ENCODE assay signal across 9 mouse cellular contexts in the genomic region with DNA sequence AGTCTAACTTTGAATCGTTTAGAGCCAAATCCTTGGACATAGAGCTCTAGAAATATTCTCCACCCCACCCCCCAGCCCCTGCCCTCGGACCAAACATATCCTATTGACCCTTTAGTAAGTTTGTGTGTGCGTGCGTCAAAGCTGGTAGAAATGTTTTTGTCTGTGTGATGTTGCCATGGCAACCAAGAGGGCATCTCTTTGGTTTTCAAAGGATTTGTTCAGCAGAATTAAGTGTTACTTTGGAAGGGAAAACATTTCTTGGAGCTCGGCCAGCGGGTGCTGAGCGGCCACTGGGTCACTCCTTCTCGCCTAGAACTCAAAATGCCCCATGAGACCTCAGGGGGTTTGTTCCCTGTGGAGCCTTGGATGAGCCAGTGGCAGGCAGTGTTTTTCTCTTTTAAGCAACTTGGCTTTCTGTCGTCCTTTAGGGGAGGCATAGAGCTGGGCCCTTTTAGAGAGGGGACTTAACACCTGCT.
DNase-seq lines count a peak whose midpoint lies in the region; ATAC-seq and TF ChIP-seq lines count a peak whose summit lies in the region.
"Had no signal": no experiment of that assay in that cellular context is flagged by ENCODE, and none has a peak within 500 bp of the region (broad histone marks: within the 10 kb centered on the region; RNA-seq: fewer than 3 reads in every experiment).

No protein-coding gene starts in this region.

- no peak overlapping the region for H3K4me3 ChIP-seq in kidney, adult 2 months (ENCODE audit: insufficient read depth, low read depth, low read length)
- H3K4me3 ChIP-seq in kidney, embryonic 16.5 days (ENCODE audit: low read length), result no peak overlapping the region
- H3K4me3 ChIP-seq in hindbrain, embryonic 13.5 days, result no peak overlapping the region
- H3K4me3 ChIP-seq in midbrain, embryonic 10.5 days, result no peak overlapping the region

- H3K27ac ChIP-seq in kidney, adult 2 months (ENCODE audit: insufficient read depth, low read depth, low read length), result no peak overlapping the region
- no peak overlapping the region for H3K27ac ChIP-seq in kidney, embryonic 16.5 days (ENCODE audit: low read length)
- peak overlapping the region; percentile 44; the same call in 1 of the 2 replicates for H3K27ac ChIP-seq in hindbrain, embryonic 13.5 days
- H3K27ac ChIP-seq in midbrain, embryonic 10.5 days (replicated peaks), result peak overlapping the region; percentile 71
- H3K27ac ChIP-seq: kidney, postnatal 0 days had no signal

- WGBS in kidney, adult 2 months, result 33% methylated on average over 9 of the region's 9 CpGs
- WGBS in kidney, embryonic 16.5 days, result 46% methylated on average over 9 of the region's 9 CpGs
- 3% methylated on average over 9 of the region's 9 CpGs for WGBS in hindbrain, embryonic 13.5 days
- WGBS in midbrain, embryonic 10.5 days, result 4% methylated on average over 9 of the region's 9 CpGs

- no peak overlapping the region for H3K4me2 ChIP-seq in kidney, embryonic 16.5 days (replicated peaks; ENCODE audit: low read depth, low read length)
- no peak overlapping the region for H3K4me2 ChIP-seq in hindbrain, embryonic 13.5 days

- H3K27me3 ChIP-seq in kidney, adult 2 months (replicated peaks; ENCODE audit: control insufficient read depth, insufficient read depth, low read length), result no peaks in the 10 kb centered on the region
- no peaks in the 10 kb centered on the region for H3K27me3 ChIP-seq in kidney, embryonic 16.5 days (ENCODE audit: insufficient read depth, low read length)
- no peaks in the 10 kb centered on the region for H3K27me3 ChIP-seq in hindbrain, embryonic 13.5 days
- no peaks in the 10 kb centered on the region for H3K27me3 ChIP-seq in midbrain, embryonic 10.5 days (ENCODE audit: low read depth, poor library complexity, severe bottlenecking)

- H3K4me1 ChIP-seq in kidney, adult 2 months (ENCODE audit: control insufficient read depth, insufficient read depth, low read length), result no peaks in the 10 kb centered on the region; the same call in 1 of the 2 replicates
- H3K4me1 ChIP-seq in kidney, embryonic 16.5 days (ENCODE audit: insufficient read depth, low read length), result no peaks in the 10 kb centered on the region
- peaks cover 49% of the 10 kb centered on the region for H3K4me1 ChIP-seq in hindbrain, embryonic 13.5 days (replicated peaks)
- H3K4me1 ChIP-seq in midbrain, embryonic 10.5 days, result peaks cover 63% of the 10 kb centered on the region

- no peak for TF ChIP-seq POLR2A in kidney, adult 2 months (IDR thresholded peaks at IDR 0.05; ENCODE audit: low read depth, low read length)

- no peaks in the 10 kb centered on the region for H3K9me3 ChIP-seq in kidney, embryonic 16.5 days (ENCODE audit: low read length)
- H3K9me3 ChIP-seq in hindbrain, embryonic 13.5 days, result no peaks in the 10 kb centered on the region
- H3K9me3 ChIP-seq in midbrain, embryonic 10.5 days (replicated peaks), result no peaks in the 10 kb centered on the region

- DNase-seq in kidney, adult 2 months, result peak; percentile 28
- DNase-seq in cerebellum, postnatal 10 days, result peak; percentile 59 to 70
- peak; percentile 74 for DNase-seq in midbrain, embryonic 10.5 days (ENCODE audit: low spot score)
- no peak for DNase-seq in frontal cortex, postnatal 14 days (ENCODE audit: low spot score in 2 of 2)
- DNase-seq in yolk sac, embryonic 10.5 days (ENCODE audit: low spot score), result no peak
- no peak for DNase-seq in urinary bladder, adult 18-20 months (ENCODE audit: low spot score in 2 of 2)

- H3K9ac ChIP-seq in kidney, embryonic 16.5 days (replicated peaks; ENCODE audit: low read length), result no peak overlapping the region
- H3K9ac ChIP-seq in hindbrain, embryonic 13.5 days, result no peak overlapping the region

- no peak for TF ChIP-seq CTCF in kidney, adult 2 months (conservative IDR thresholded peaks at IDR 0.05; ENCODE audit: insufficient read depth, insufficient read length, low read depth, low read length)

- no peaks in the 10 kb centered on the region for H3K36me3 ChIP-seq in kidney, adult 2 months (ENCODE audit: control insufficient read depth, insufficient read depth, low read length)
- 0 out of 2 replicates have a peak, but pooled peaks cover 5% of the 10 kb centered on the region for H3K36me3 ChIP-seq in kidney, embryonic 16.5 days (ENCODE audit: insufficient read depth, low read length)
- H3K36me3 ChIP-seq in hindbrain, embryonic 13.5 days, result no peaks in the 10 kb centered on the region
- peaks cover 8% of the 10 kb centered on the region; the same call in 1 of the 2 replicates for H3K36me3 ChIP-seq in midbrain, embryonic 10.5 days

- no peak for ATAC-seq in kidney, embryonic 16.5 days (ENCODE audit: low FRiP score, low TSS enrichment)
- no peak for ATAC-seq in hindbrain, embryonic 13.5 days (ENCODE audit: low FRiP score)

Comparison
In these comparisons a context has a peak if more than half of its experiments do, and no peak if none do; other contexts are left out.
1. DNase-seq: peak in kidney, adult 2 months (single experiment), cerebellum, postnatal 10 days (2 of 2) and midbrain, embryonic 10.5 days (single experiment); none in frontal cortex, postnatal 14 days (0 of 2), yolk sac, embryonic 10.5 days (single experiment) and urinary bladder, adult 18-20 months (0 of 2).
2. H3K27ac ChIP-seq: peak in hindbrain, embryonic 13.5 days (single experiment) and midbrain, embryonic 10.5 days (single experiment); none in kidney, adult 2 months (single experiment) and kidney, embryonic 16.5 days (single experiment).